9 mouse cellular contexts compared by ENCODE assay signal in genomic region chr13:3865648-3866354, GRCm38 (mm10). TPM values are rescaled to one million over a fixed set of nuclear protein-coding genes. Genes with fewer than 3 reads are reported as not detected.
DNase-seq lines count a peak whose midpoint lies in the region; ATAC-seq and TF ChIP-seq lines count a peak whose summit lies in the region.
"Had no signal": no experiment of that assay in that cellular context is flagged by ENCODE, and none has a peak within 500 bp of the region (broad histone marks: within the 10 kb centered on the region; RNA-seq: fewer than 3 reads in every experiment).

No protein-coding gene starts in this region.

- H3K4me1 ChIP-seq in CH12.LX (ENCODE audit: control insufficient read depth in 1 of 2, insufficient read depth in 2 of 2): peaks cover 0 to 6% of the 10 kb centered on the region in 2 experiments; a peak in 2 of 4 replicates
- peaks cover 86% of the 10 kb centered on the region for H3K4me1 ChIP-seq in liver, embryonic 16.5 days (ENCODE audit: control insufficient read depth, low read depth, low read length)

- intact Hi-C loops in left cerebral cortex, postnatal 36 days (cut with DNase I): no loop called here

- H3K4me3 ChIP-seq in CH12.LX (replicated peaks in 1 of 3; ENCODE audit: low read depth in 2 of 3, low read length in 2 of 3, poor library complexity in 1 of 3): no peak overlapping the region
- peak overlapping the region; percentile 39 for H3K4me3 ChIP-seq in liver, embryonic 16.5 days (ENCODE audit: low read depth, low read length)

- dilution Hi-C loops in CH12.LX (cut with MboI; ENCODE audit: extremely low pct_ligation_motif_present, extremely low pct_unique_long_range_greater_than_20kb, low sequenced_read_pairs): no loop called here

- no peak for TF ChIP-seq CTCF in CH12.LX (conservative IDR thresholded peaks at IDR 0.05 in 1 of 2, IDR thresholded peaks at IDR 0.05 in 1 of 2; ENCODE audit: low read depth in 2 of 2, low read length in 2 of 2)

- DNase-seq in CH12.LX (ENCODE audit: extremely low read depth): peak; percentile 28
- DNase-seq in c-Kit-negative CD71-positive TER-119-positive erythroid progenitor cells, embryonic 14.5 days (ENCODE audit: low read depth, low spot score): peak; percentile 66
- DNase-seq in left cerebral cortex, postnatal 36 days (ENCODE audit: low spot score in 2 of 2): no peak
- no peak for DNase-seq in layer of hippocampus, postnatal 36 days
- DNase-seq in layer of hippocampus, postnatal 25 days (ENCODE audit: extremely low spot score in 1 of 2, low spot score in 1 of 2): no peak

- H3K79me2 ChIP-seq in CH12.LX (replicated peaks; ENCODE audit: control insufficient read depth, extremely low read depth, insufficient read depth, poor library complexity, severe bottlenecking): no peaks in the 10 kb centered on the region

- no peak for TF ChIP-seq RAD21 in CH12.LX (IDR thresholded peaks at IDR 0.05; ENCODE audit: low read depth, low read length)

- TF ChIP-seq POLR2A in CH12.LX (IDR thresholded peaks at IDR 0.05; ENCODE audit: low read depth, low read length): no peak

- H3K4me2 ChIP-seq in CH12.LX (ENCODE audit: insufficient read depth, low read depth, poor library complexity, severe bottlenecking): no peak overlapping the region
- H3K4me2 ChIP-seq in liver, embryonic 16.5 days (ENCODE audit: low read depth, low read length): peak overlapping the region; percentile 74

- no peaks in the 10 kb centered on the region for H3K9me3 ChIP-seq in CH12.LX (replicated peaks; ENCODE audit: low read length)
- no peaks in the 10 kb centered on the region for H3K9me3 ChIP-seq in liver, embryonic 16.5 days (replicated peaks; ENCODE audit: control insufficient read depth, low read length)

- ATAC-seq in hematopoietic stem cell, adult 5-6 weeks (replicated peaks in 1 of 2; ENCODE audit: insufficient read depth in 1 of 2, low FRiP score in 2 of 2, low TSS enrichment in 1 of 2, low read depth in 1 of 2, poor library complexity in 2 of 2, severe bottlenecking in 2 of 2): peak; percentile 21 to 51; a peak in 1 of 4 replicates
- ATAC-seq in liver, embryonic 16.5 days (ENCODE audit: low read depth): peak; percentile 9; the same call in 1 of the 2 replicates
- ATAC-seq: activated CD4-positive, CD25-positive, alpha-beta regulatory T cell, adult 4 months had no signal

- TF ChIP-seq EP300 in CH12.LX (IDR thresholded peaks at IDR 0.05; ENCODE audit: low read length): no peak

- H3K9ac ChIP-seq in CH12.LX (ENCODE audit: insufficient read depth, low read depth): no peak overlapping the region
- H3K9ac ChIP-seq in liver, embryonic 16.5 days (ENCODE audit: low read depth, low read length): peak overlapping the region; percentile 62

- WGBS in liver, embryonic 16.5 days (ENCODE audit: insufficient replicate concordance): 55% methylated on average over 14 of the region's 14 CpGs

- no peaks in the 10 kb centered on the region for H3K27me3 ChIP-seq in CH12.LX (replicated peaks)
- no peaks in the 10 kb centered on the region for H3K27me3 ChIP-seq in liver, embryonic 16.5 days (ENCODE audit: control insufficient read depth, insufficient read depth, low read depth, low read length)

- H3K36me3 ChIP-seq in CH12.LX (replicated peaks in 1 of 2; ENCODE audit: control insufficient read depth in 1 of 2, insufficient read depth in 1 of 2, low read length in 1 of 2): no peaks in the 10 kb centered on the region
- H3K36me3 ChIP-seq in liver, embryonic 16.5 days (ENCODE audit: control insufficient read depth, insufficient read depth): no peaks in the 10 kb centered on the region

- in situ Hi-C loops in CH12.LX (cut with MboI; ENCODE audit: low pct_ligation_motif_present, low pct_unique_long_range_greater_than_20kb, low sequenced_read_pairs): no loop called here

- no peak overlapping the region for H3K27ac ChIP-seq in CH12.LX (ENCODE audit: insufficient read depth, low read depth)
- H3K27ac ChIP-seq in liver, embryonic 16.5 days (ENCODE audit: low read length): peak overlapping the region; percentile 98

TF ChIP-seq in CH12.LX, 34 proteins besides CTCF, POLR2A, EP300 and RAD21:
- TF ChIP-seq MXI1 (IDR thresholded peaks at IDR 0.05; ENCODE audit: low read depth, low read length): no peak
- no peak for TF ChIP-seq HCFC1 (IDR thresholded peaks at IDR 0.05; ENCODE audit: low read depth, low read length)
- no peak for TF ChIP-seq SMC3 (IDR thresholded peaks at IDR 0.05; ENCODE audit: low read depth, low read length)
- no peak for TF ChIP-seq ZMIZ1 (IDR thresholded peaks at IDR 0.05; ENCODE audit: low read depth, low read length)
- TF ChIP-seq POLR2AphosphoS2 (IDR thresholded peaks at IDR 0.05; ENCODE audit: low read depth, low read length): no peak
- no peak for TF ChIP-seq UBTF (IDR thresholded peaks at IDR 0.05; ENCODE audit: low read depth, low read length)
- no peak for TF ChIP-seq SIN3A (IDR thresholded peaks at IDR 0.05; ENCODE audit: low read length)
- no peak for TF ChIP-seq MAZ (IDR thresholded peaks at IDR 0.05; ENCODE audit: low read depth, low read length)
- no peak for TF ChIP-seq MAFK (IDR thresholded peaks at IDR 0.05; ENCODE audit: insufficient replicate concordance, low read length)
- TF ChIP-seq E2F4 (IDR thresholded peaks at IDR 0.05; ENCODE audit: insufficient replicate concordance, low read depth, low read length): no peak
- TF ChIP-seq TBP (conservative IDR thresholded peaks at IDR 0.05; ENCODE audit: low read depth, low read length): no peak
- TF ChIP-seq MYC (IDR thresholded peaks at IDR 0.05; ENCODE audit: low read depth, low read length): no peak
- TF ChIP-seq PAX5 (IDR thresholded peaks at IDR 0.05; ENCODE audit: low read length): no peak
- no peak for TF ChIP-seq NRF1 (IDR thresholded peaks at IDR 0.05; ENCODE audit: low read depth, low read length)
- no peak for TF ChIP-seq CHD2 (IDR thresholded peaks at IDR 0.05; ENCODE audit: low read length)
- TF ChIP-seq JUND (conservative IDR thresholded peaks at IDR 0.05; ENCODE audit: low read depth, low read length): no peak
- no peak for TF ChIP-seq MEF2A (IDR thresholded peaks at IDR 0.05; ENCODE audit: borderline replicate concordance, low read depth, low read length)
- no peak for TF ChIP-seq ZNF384 (IDR thresholded peaks at IDR 0.05; ENCODE audit: low read depth, low read length)
- no peak for TF ChIP-seq USF1 (IDR thresholded peaks at IDR 0.05; ENCODE audit: low read depth, low read length)
- no peak for TF ChIP-seq ZKSCAN1 (IDR thresholded peaks at IDR 0.05; ENCODE audit: borderline replicate concordance, low read depth, low read length)
TF ChIP-seq in CH12.LX: peak in this region for 0.

RNA-seq across cellular contexts. Expression of gene Calm5, which starts 11.8 kb away (rescaled TPM):
- total RNA-seq in CH12.LX (2012; rRNA removed): not detected in 2 replicates
- total RNA-seq in CH12.LX (2014; rRNA removed): not detected in 2 replicates
- not detected in 2 replicates for polyA plus RNA-seq in CH12.LX (2012; ENCODE audit: insufficient read length, low read depth)
- total RNA-seq in hematopoietic stem cell, adult 5-6 weeks (2017): not detected in 2 replicates
- not detected in 2 replicates for polyA plus RNA-seq in liver, embryonic 16.5 days (2015; fragmentation: Nextera tagmentation; extraction: Ambion mirVana)
- not detected for total RNA-seq in left cerebral cortex, postnatal 36 days (2021)
- not detected for total RNA-seq in layer of hippocampus, postnatal 36 days (2021)
- not detected for total RNA-seq in layer of hippocampus, postnatal 25 days (2021)
- polyA plus RNA-seq: activated CD4-positive, CD25-positive, alpha-beta regulatory T cell, adult 4 months; frontal cortex, adult 2 months had no signal

RNA-seq across cellular contexts. Expression of gene Calm4, which starts 28.2 kb away (rescaled TPM):
- total RNA-seq in CH12.LX (2012; rRNA removed): not detected in 2 replicates
- total RNA-seq in CH12.LX (2014; rRNA removed): not detected in 2 replicates
- not detected in 2 replicates for polyA plus RNA-seq in CH12.LX (2012; ENCODE audit: insufficient read length, low read depth)
- 2.3 TPM in 1 of 2 replicates, not detected in the other for total RNA-seq in hematopoietic stem cell, adult 5-6 weeks (2017)
- polyA plus RNA-seq in liver, embryonic 16.5 days (2015; fragmentation: Nextera tagmentation; extraction: Ambion mirVana): not detected in 2 replicates
- total RNA-seq in left cerebral cortex, postnatal 36 days (2021): not detected
- total RNA-seq in layer of hippocampus, postnatal 36 days (2021): not detected
- total RNA-seq in layer of hippocampus, postnatal 25 days (2021): not detected
- polyA plus RNA-seq: activated CD4-positive, CD25-positive, alpha-beta regulatory T cell, adult 4 months; frontal cortex, adult 2 months had no signal

RNA-seq across cellular contexts. Expression of gene Net1, which starts 52.2 kb away (rescaled TPM):
- total RNA-seq in CH12.LX (2012; rRNA removed) (15.7 and 18.9 TPM in 2 replicates), CH12.LX (2014; rRNA removed) (22.7 and 24.2 TPM in 2 replicates)
- polyA plus RNA-seq in CH12.LX (2012; ENCODE audit: insufficient read length, low read depth): 45.7 and 46.4 TPM in 2 replicates
- 137 and 192 TPM in 2 replicates for total RNA-seq in hematopoietic stem cell, adult 5-6 weeks (2017)
- 57.6 and 59.3 TPM in 2 replicates for polyA plus RNA-seq in liver, embryonic 16.5 days (2015; fragmentation: Nextera tagmentation; extraction: Ambion mirVana)
- 10 to 100 TPM; 50.6 to 53.3 TPM for total RNA-seq in left cerebral cortex, postnatal 36 days (2021)
- 10 to 100 TPM; 40.3 to 46.1 TPM for total RNA-seq in layer of hippocampus, postnatal 36 days (2021)
- total RNA-seq in layer of hippocampus, postnatal 25 days (2021): 10 to 100 TPM; 33.0 to 38.2 TPM

RNA-seq across cellular contexts. Expression of gene Tubal3, which starts 52.3 kb away (rescaled TPM):
- not detected in 2 replicates for total RNA-seq in CH12.LX (2012; rRNA removed)
- 0.07 TPM in 1 of 2 replicates, not detected in the other for total RNA-seq in CH12.LX (2014; rRNA removed)
- not detected in 2 replicates for polyA plus RNA-seq in CH12.LX (2012; ENCODE audit: insufficient read length, low read depth)
- total RNA-seq in hematopoietic stem cell, adult 5-6 weeks (2017): not detected in 2 replicates
- 0.30 TPM in 1 of 2 replicates, not detected in the other for polyA plus RNA-seq in liver, embryonic 16.5 days (2015; fragmentation: Nextera tagmentation; extraction: Ambion mirVana)
- total RNA-seq in left cerebral cortex, postnatal 36 days (2021): not detected
- not detected for total RNA-seq in layer of hippocampus, postnatal 36 days (2021)
- total RNA-seq in layer of hippocampus, postnatal 25 days (2021): not detected
- polyA plus RNA-seq: frontal cortex, adult 2 months had no signal

Comparison
In these comparisons a context has a peak if more than half of its experiments do, and no peak if none do; other contexts are left out.
1. DNase-seq: peak in CH12.LX (single experiment) and c-Kit-negative CD71-positive TER-119-positive erythroid progenitor cells, embryonic 14.5 days (single experiment); none in left cerebral cortex, postnatal 36 days (0 of 2), layer of hippocampus, postnatal 36 days (0 of 2) and layer of hippocampus, postnatal 25 days (0 of 2).